Mouse (Mus musculus) bone marrow macrophage, adult 2 months (primary cell): ENCODE results near the gene H2-Aa. TPM values are rescaled to one million over a fixed set of nuclear protein-coding genes. Genes with fewer than 3 reads are reported as not detected.
A peak's percentile ranks its signal among the peaks of the same experiment; 100 is the strongest.

Experiments
- H3K27ac ChIP-seq: 2 replicates; pipeline ENCODE4 v1.5.1; 2012; ENCODE audit warnings: low read depth, low read length; ENCODE audit not compliant: insufficient read depth
- H3K4me1 ChIP-seq: 2 replicates; pipeline ENCODE4 v1.6.1; 2012; ENCODE audit warnings: low read length; ENCODE audit not compliant: control insufficient read depth, insufficient read depth
- H3K4me3 ChIP-seq: 2 replicates; pipeline ENCODE4 v1.5.1; 2012; ENCODE audit warnings: mild to moderate bottlenecking, low read length, moderate library complexity; ENCODE audit not compliant: insufficient read depth
- CTCF ChIP-seq: IDR thresholded peaks from 2 replicates; pipeline ENCODE4 v1.5.1; 2012; ENCODE audit warnings: low read depth, mild to moderate bottlenecking, low read length, moderate library complexity
- POLR2A ChIP-seq: IDR thresholded peaks from 2 replicates; pipeline ENCODE4 v1.6.1; 2012; ENCODE audit warnings: mild to moderate bottlenecking, low read depth, low read length, borderline replicate concordance
- polyA plus RNA-seq: library from polyadenylated mRNA; stranded (reverse); fragments of >200 nt; gene quantifications from 2 replicates; pipeline ENCODE4 v1.2.4, GENCODE M21; 2012; ENCODE audit not compliant: missing spikeins, insufficient read depth, insufficient read length

H2-Aa gene
- polyA plus RNA-seq, 1 experiment = 2,467 TPM

DNA sequence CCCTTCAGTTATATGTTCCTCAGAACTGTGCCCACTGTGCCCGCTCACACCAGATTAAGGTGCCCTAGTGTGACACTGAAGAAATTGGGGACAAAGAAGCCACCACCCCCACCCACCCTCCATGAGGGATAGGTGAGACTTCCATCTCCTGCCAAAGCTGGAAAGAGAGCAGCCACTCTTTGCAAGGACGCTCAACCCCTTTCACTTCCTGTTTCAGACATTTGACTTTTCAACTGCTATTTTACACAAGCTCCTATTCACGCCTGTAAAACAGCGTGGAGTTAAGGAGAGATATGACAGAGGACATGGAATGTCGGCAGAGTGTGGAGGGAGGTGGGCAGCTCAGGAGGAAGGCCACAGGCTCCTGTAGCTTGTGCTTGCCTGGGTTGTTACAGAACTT lies 1.1 kb downstream of the H2-Aa start:
- H3K4me3 ChIP-seq = no peak overlapping the region
- H3K4me1 ChIP-seq = peaks cover 13% of the 10 kb centered on the region; the same call in 1 of the 2 replicates
- H3K27ac ChIP-seq = no peak overlapping the region
- TF ChIP-seq POLR2A (no peak), CTCF (no peak)

DNA sequence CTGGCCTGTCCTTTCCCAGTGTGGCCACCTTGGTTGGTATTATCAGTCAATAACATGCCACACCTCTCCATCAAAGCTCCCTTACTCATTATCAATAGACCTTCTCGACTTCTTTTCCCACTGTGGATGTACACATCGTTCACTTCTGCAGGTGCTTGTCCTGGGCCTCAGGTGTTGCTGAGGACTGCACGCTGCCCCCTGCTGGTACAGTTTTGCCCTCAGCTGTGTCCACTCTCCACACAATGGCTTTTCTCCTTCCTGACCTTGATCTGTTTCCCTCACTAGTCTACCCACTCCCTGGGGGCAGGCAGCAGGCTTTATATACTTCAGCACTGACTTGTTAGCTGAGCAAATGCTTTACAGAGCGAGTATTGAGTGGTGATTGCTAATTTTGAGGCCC lies 1.8 kb downstream of the H2-Aa start:
- H3K4me1 ChIP-seq = peaks cover 10% of the 10 kb centered on the region; the same call in 1 of the 2 replicates

DNA sequence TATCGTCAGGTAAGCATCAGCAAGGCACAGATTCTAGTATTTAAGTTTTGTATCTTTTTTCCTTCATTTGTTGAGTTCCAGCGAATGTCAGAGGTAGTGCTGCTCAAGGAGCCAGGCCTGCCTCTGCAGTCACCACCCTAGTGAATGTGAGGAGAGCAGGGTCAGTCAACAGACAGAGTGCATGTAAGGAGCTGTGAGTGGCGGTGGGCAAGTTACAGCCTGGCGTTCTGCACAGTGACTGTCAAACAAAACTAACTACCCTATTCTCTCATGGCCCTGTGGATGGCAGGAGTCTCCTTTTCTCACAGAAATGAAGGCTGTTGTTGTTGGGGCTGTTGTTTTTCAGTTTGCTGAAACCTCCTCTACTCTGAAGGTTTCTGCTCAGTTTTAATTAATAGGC lies 2.3 kb downstream of the H2-Aa start:
- H3K27ac ChIP-seq = no peak overlapping the region
- peaks cover 10% of the 10 kb centered on the region; the same call in 1 of the 2 replicates for H3K4me1 ChIP-seq
- no peak overlapping the region for H3K4me3 ChIP-seq
- no peak for TF ChIP-seq POLR2A
- no peak for TF ChIP-seq CTCF

More for the DNA sequence above, 1.8 kb downstream of the H2-Aa start:
- Histone ChIP-seq H3K4me3 (no peak overlapping the region), H3K27ac (no peak overlapping the region)
- TF ChIP-seq POLR2A = no peak
- peak; percentile 33; the same call in 1 of the 2 replicates for TF ChIP-seq CTCF

DNA sequence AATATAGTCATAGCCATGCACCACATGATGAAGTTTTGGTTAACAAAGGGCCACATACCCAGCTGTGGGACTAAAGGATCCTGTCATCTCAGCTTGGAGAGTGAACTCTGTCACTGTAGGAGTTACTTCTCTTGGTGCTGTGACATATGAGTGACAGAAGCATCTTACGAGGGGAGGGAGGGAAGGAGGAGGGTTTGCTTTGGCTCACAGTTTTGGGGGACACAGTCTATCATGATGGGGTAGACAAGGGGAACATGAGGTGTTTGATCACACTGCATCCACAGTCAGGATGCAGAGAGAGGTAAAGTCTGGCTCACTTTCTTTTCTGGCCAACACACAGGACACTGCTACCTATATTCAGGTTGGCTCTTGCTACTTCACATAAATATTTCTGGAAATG lies 5.8 kb downstream of the H2-Aa start:
- TF ChIP-seq CTCF (no peak), POLR2A (no peak)
- H3K4me3 ChIP-seq = no peak overlapping the region

DNA sequence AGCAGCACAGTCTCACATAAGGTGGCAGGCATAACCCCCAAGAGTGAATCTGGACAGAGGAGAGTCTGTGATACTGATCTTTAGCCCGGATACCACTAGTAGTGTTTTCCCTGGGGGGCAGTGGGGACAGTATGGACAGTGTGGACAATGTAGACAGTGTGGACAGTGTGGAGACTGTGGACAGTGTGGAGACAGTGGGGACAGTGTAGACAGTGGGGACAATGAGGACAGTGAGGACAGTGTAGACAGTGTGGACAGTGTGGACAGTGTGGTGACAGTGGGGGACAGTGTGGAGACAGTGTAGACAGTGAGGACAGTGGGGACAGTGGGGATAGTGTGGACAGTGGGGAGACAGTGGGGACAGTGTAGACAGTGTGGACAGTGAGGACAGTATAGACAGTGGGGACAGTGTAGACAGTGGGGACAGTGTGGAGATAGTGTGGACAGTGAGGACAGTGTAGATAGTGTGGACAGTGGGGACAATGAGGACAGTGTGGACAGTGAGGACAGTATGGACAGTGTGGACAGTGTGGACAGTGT lies 7.1 kb downstream of the H2-Aa start:
- Histone ChIP-seq H3K27ac (no peak overlapping the region), H3K4me1 (no peaks in the 10 kb centered on the region), H3K4me3 (no peak overlapping the region)
- TF ChIP-seq CTCF = no peak
- TF ChIP-seq POLR2A = no peak

More for the DNA sequence above, 5.8 kb downstream of the H2-Aa start:
- no peak overlapping the region for H3K27ac ChIP-seq
- H3K4me1 ChIP-seq = peaks cover 2% of the 10 kb centered on the region; the same call in 1 of the 2 replicates

GRCm38 (mm10) chr17:34272102-34272501 lies 15.5 kb downstream of the H2-Aa start:
- Histone ChIP-seq H3K4me1 (no peaks in the 10 kb centered on the region), H3K27ac (no peak overlapping the region), H3K4me3 (no peak overlapping the region)
- TF ChIP-seq CTCF (no peak), POLR2A (no peak)

GRCm38 (mm10) chr17:34270940-34271339 lies 16.7 kb downstream of the H2-Aa start:
- TF ChIP-seq POLR2A (no peak), CTCF (no peak)
- H3K4me3 ChIP-seq = no peak overlapping the region

DNA sequence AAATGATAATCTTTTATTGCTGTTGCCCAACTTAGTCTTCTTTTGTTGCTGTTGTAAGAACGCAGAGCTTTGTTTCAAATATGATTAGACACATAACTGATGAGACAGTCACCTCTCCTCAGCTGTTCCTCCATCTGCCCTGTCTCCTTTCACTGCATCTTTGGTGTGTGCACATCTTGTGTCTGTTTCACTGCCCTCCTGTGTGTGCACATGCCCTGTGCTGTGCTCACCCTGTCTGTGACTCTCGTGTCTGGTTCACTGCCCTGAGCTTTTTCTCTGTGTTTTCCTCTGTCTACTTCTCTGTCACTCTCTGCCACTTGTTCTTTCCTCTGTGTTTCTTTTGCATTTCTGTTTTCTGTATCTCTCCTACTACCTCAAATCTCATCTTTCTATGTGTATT lies 17.4 kb downstream of the H2-Aa start:
- no peaks in the 10 kb centered on the region for H3K4me1 ChIP-seq
- TF ChIP-seq CTCF (no peak), POLR2A (no peak)
- H3K4me3 ChIP-seq = no peak overlapping the region
- H3K27ac ChIP-seq = no peak overlapping the region

More at GRCm38 (mm10) chr17:34270940-34271339, 16.7 kb downstream of the H2-Aa start:
- Histone ChIP-seq H3K27ac (no peak overlapping the region), H3K4me1 (no peaks in the 10 kb centered on the region)

- H3K4me3 ChIP-seq = no peak overlapping the region
- TF ChIP-seq CTCF (no peak), POLR2A (no peak)
- H3K27ac ChIP-seq = no peak overlapping the region
- no peaks in the 10 kb centered on the region for H3K4me1 ChIP-seq
Measured at GRCm38 (mm10) chr17:34269817-34270216, 17.8 kb downstream of the H2-Aa start.

GRCm38 (mm10) chr17:34268748-34269147 lies 18.9 kb downstream of the H2-Aa start:
- no peak overlapping the region for H3K4me3 ChIP-seq
- H3K27ac ChIP-seq = no peak overlapping the region
- H3K4me1 ChIP-seq = 0 out of 2 replicates have a peak, but pooled peaks cover 3% of the 10 kb centered on the region
- TF ChIP-seq POLR2A (no peak), CTCF (no peak)

- Histone ChIP-seq H3K4me3 (no peak overlapping the region), H3K4me1 (0 out of 2 replicates have a peak, but pooled peaks cover 3% of the 10 kb centered on the region), H3K27ac (no peak overlapping the region)
- no peak for TF ChIP-seq CTCF
- TF ChIP-seq POLR2A = no peak
Measured at GRCm38 (mm10) chr17:34268262-34268661, 19.4 kb downstream of the H2-Aa start.
